Mouse (Mus musculus) lung, postnatal 0 days (tissue): ENCODE data around the gene Cemip2. TPM values are rescaled to one million over a fixed set of nuclear protein-coding genes. Genes with fewer than 3 reads are reported as not detected.

Experiments
- ATAC-seq: fragments of 200-750 bp; cut with Nextera tagmentation; 2 replicates; pipeline ENCODE4 v1.8.0; 2017; ENCODE audit warnings: moderate library complexity
- DNase-seq: peaks from one replicate; pipeline ENCODE4 v3.0.0-alpha.2; 2016; ENCODE audit warnings: low spot score
- H3K27ac ChIP-seq: fragments of 300-500 bp; sonication (generic); 2 replicates; pipeline ENCODE4 v1.5.1; 2014; ENCODE audit warnings: antibody characterized with exemption, mild to moderate bottlenecking, low read length, mixed read lengths
- H3K27me3 ChIP-seq: fragments of 300-500 bp; sonication (generic); replicated peaks from 2 replicates; pipeline ENCODE4 v1.6.1; 2014; ENCODE audit warnings: low read length, mixed read lengths; ENCODE audit not compliant: insufficient read depth
- H3K36me3 ChIP-seq: fragments of 300-500 bp; sonication (generic); 2 replicates; pipeline ENCODE4 v1.6.1; 2014; ENCODE audit warnings: low read length, mixed read lengths; ENCODE audit not compliant: insufficient read depth
- H3K4me1 ChIP-seq: fragments of 300-500 bp; sonication (generic); 2 replicates; pipeline ENCODE4 v1.6.1; 2014; ENCODE audit warnings: antibody characterized with exemption, low read depth, low read length, mixed read lengths; ENCODE audit not compliant: insufficient read depth
- H3K4me2 ChIP-seq: fragments of 300-500 bp; sonication (generic); replicated peaks from 2 replicates; pipeline ENCODE4 v1.6.1; 2014; ENCODE audit warnings: low read depth, mild to moderate bottlenecking, low read length, moderate library complexity, mixed read lengths
- H3K4me3 ChIP-seq: fragments of 300-500 bp; sonication (generic); 2 replicates; pipeline ENCODE4 v1.5.1; 2014; ENCODE audit warnings: low read depth, low read length
- H3K9ac ChIP-seq: fragments of 300-500 bp; sonication (generic); replicated peaks from 2 replicates; pipeline ENCODE4 v1.6.1; 2014; ENCODE audit warnings: low read depth, mild to moderate bottlenecking
- H3K9me3 ChIP-seq: fragments of 300-500 bp; sonication (generic); 2 replicates; pipeline ENCODE4 v1.6.1; 2016; ENCODE audit warnings: low read length, mixed read lengths
- CTCF ChIP-seq: IDR thresholded peaks from 2 replicates; pipeline ENCODE4 v1.5.1; 2016; ENCODE audit warnings: antibody characterized with exemption, mild to moderate bottlenecking
- EP300 ChIP-seq: IDR thresholded peaks from 2 replicates; pipeline ENCODE4 v1.6.1; 2016; ENCODE audit warnings: antibody characterized with exemption, mild to moderate bottlenecking, control low read depth
- WGBS: fragments of 180-500 bp; shearing (Covaris S2); extraction: QIAGEN DNeasy Blood & Tissue Kit; methylation state at CpG from one replicate; pipeline ENCODE4 v1.1.7; 2014; 5-methylcytosine and 5-hydroxymethylcytosine counted together
- polyA plus RNA-seq: library from polyadenylated mRNA; unstranded; fragments of >200 nt; fragmentation: Nextera tagmentation; extraction: Ambion mirVana; gene quantifications from 2 replicates; pipeline ENCODE4 v1.2.1, GENCODE M21; 2015

The Cemip2 gene
- polyA plus RNA-seq = 46.7 and 47.2 TPM in 2 replicates

DNA sequence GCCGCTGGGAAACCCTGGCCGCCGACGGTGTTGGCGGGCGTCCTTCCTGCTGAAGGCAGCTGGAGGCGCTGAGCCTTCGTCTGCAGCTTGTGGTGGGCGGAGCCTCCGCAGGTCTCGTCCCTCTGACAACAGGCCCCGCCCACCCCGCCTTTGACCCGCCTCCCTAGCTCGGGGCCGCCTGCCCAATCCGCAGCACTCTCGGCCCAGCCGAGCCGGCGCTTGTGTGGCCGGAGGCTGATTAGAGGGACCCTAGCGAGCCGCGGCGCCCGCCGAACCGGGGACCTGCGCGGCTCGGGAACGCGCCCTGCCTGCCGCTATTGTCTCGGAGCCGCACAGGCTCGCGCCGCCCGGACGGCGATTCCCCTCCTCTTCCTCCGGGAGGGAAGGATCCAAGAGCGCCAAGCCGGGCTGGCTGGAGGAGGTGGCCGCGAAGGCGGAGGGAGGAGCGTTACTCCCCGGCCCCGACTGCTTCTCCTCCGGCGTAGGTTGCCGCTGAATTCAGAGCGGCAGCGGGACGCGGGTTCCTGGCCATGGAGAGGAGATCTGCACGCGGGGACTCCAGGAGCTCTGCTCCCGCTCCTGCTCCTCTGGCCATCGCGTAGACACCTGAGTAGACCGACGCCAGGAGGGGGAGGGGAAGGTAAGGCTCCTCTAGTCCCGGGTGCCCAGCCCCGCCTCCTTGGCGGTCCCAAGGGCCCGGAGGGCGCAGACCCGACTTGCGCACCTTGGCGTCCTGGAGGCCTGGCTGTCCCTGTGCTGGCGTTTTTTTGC lies at the start of gene Cemip2:
TSS of gene Cemip2 (plus strand) at position 196 of the 771 bp plus-strand sequence.
- Histone ChIP-seq H3K9ac (peak within 1 kb of the TSS; percentile 74), H3K4me2 (peak within 1 kb of the TSS; percentile 76), H3K27me3 (no peaks in the 10 kb centered on the region), H3K27ac (peak within 1 kb of the TSS; percentile 88), H3K4me1 (peaks cover 13% of the 10 kb centered on the region), H3K4me3 (peak within 1 kb of the TSS; percentile 76), H3K36me3 (no peaks in the 10 kb centered on the region), H3K9me3 (no peaks in the 10 kb centered on the region)
- ATAC-seq (peak; percentile 95), DNase-seq (peak; percentile 97)
- under 1% methylated on average over 48 of the region's 75 CpGs for WGBS
- TF ChIP-seq CTCF (peak; percentile 80), EP300 (no peak)

DNA sequence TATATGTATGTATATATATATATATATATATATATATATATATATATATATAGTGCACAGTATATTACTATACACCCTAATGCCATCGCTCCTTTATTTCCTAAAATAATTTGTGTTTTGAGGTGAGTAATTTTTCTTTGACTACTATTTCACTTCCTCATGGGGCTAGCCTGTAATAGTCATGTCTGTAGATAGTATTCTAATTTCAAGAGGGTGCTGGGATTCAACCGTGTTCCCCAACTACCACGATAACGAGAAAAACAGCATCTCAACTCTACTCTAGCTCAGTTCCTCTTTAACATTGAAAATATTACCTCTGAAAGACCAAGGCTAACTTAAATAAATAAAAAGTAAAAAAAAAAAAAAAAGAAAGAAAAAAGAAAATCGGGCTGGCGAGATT lies 49.8 kb upstream of the Cemip2 start:
- H3K4me2 ChIP-seq = no peak overlapping the region
- no peaks in the 10 kb centered on the region for H3K9me3 ChIP-seq
- ATAC-seq (no peak), DNase-seq (no peak)
- TF ChIP-seq EP300 = no peak
- TF ChIP-seq CTCF = no peak
- H3K4me1 ChIP-seq = no peaks in the 10 kb centered on the region
- H3K36me3 ChIP-seq = no peaks in the 10 kb centered on the region
- H3K4me3 ChIP-seq = no peak overlapping the region
- 86% methylated on average over 6 of the region's 6 CpGs for WGBS
- H3K27me3 ChIP-seq = no peaks in the 10 kb centered on the region
- no peak overlapping the region for H3K9ac ChIP-seq
- no peak overlapping the region for H3K27ac ChIP-seq

DNA sequence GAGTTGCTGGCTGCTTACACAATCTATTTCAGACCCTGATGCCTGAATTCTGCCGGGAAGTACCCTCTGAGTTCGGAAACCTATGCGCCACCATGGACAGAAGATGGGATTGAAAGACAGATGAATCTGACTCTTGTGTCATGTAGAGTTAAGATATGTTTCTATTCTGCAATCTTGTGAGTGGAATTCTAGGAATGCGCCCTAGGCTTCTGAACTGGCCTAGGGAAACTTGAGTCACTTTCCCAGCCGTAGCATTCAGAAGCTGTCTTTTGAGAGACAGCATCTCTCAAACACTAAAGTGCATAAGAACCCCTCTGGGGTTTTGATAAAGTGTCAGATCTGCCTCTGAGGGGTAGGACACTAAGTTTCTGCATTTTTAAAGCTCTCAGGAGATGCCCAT lies 46.3 kb upstream of the Cemip2 start:
- H3K9me3 ChIP-seq = no peaks in the 10 kb centered on the region
- H3K27me3 ChIP-seq = no peaks in the 10 kb centered on the region
- WGBS = 77% methylated on average over 5 of the region's 5 CpGs
- no peak overlapping the region for H3K27ac ChIP-seq
- H3K4me2 ChIP-seq = no peak overlapping the region
- no peak overlapping the region for H3K4me3 ChIP-seq
- no peaks in the 10 kb centered on the region for H3K4me1 ChIP-seq
- DNase-seq (no peak), ATAC-seq (no peak)
- TF ChIP-seq EP300 (no peak), CTCF (no peak)
- no peak overlapping the region for H3K9ac ChIP-seq
- H3K36me3 ChIP-seq = no peaks in the 10 kb centered on the region

DNA sequence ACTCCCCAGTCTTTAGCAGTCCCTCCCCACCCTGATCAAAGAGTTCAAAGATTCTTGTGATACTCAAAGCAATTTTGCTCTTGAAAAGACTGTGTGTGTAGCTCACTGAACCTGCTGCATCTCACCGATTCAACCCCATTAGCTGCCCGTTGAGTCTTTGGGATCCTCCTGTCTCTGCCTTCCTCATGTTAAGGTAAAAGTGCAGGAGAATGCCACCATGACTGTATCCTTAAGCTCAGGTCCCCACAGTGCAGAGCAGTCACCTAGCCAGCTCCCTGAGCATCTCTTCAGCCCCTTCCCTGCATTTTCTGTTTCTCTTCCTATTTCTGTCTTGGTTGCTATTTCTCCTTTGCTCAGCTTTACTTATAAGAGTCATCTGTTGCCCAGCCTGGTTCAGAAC lies 45.0 kb upstream of the Cemip2 start:
- H3K36me3 ChIP-seq = no peaks in the 10 kb centered on the region
- no peaks in the 10 kb centered on the region for H3K9me3 ChIP-seq
- H3K9ac ChIP-seq = no peak overlapping the region
- H3K27me3 ChIP-seq = no peaks in the 10 kb centered on the region
- no peak overlapping the region for H3K4me3 ChIP-seq
- no peak for TF ChIP-seq EP300
- TF ChIP-seq CTCF = no peak
- H3K4me1 ChIP-seq = no peaks in the 10 kb centered on the region
- no peak overlapping the region for H3K27ac ChIP-seq
- ATAC-seq (no peak), DNase-seq (no peak)
- 96% methylated on average over 2 of the region's 2 CpGs for WGBS
- no peak overlapping the region for H3K4me2 ChIP-seq

DNA sequence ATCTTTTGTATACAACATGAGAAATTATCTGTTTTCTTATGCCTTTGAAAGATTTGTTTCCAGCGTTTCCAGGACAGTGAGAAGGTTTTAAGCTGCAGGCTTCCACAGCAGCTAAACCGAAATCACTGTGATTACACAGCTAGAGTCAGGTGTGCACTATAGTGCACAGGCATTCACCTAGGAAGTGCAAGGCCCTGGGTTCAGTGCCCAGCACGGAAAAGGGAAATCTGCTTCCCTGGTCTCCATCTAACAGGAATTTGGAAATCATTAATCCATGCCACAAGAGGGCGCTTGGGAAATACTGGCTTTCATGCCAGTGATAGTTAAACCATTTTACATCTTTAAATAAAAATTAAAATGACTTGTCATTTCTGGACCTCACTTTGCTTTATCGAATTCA lies 44.0 kb upstream of the Cemip2 start:
- Histone ChIP-seq H3K4me3 (no peak overlapping the region), H3K36me3 (no peaks in the 10 kb centered on the region), H3K4me2 (no peak overlapping the region), H3K4me1 (no peaks in the 10 kb centered on the region), H3K9ac (no peak overlapping the region), H3K9me3 (no peaks in the 10 kb centered on the region), H3K27ac (no peak overlapping the region), H3K27me3 (no peaks in the 10 kb centered on the region)
- TF ChIP-seq EP300 (no peak), CTCF (peak; percentile 70)
- peak; percentile 49 for DNase-seq
- WGBS = 29% methylated on average over 5 of the region's 5 CpGs
- ATAC-seq = no peak

DNA sequence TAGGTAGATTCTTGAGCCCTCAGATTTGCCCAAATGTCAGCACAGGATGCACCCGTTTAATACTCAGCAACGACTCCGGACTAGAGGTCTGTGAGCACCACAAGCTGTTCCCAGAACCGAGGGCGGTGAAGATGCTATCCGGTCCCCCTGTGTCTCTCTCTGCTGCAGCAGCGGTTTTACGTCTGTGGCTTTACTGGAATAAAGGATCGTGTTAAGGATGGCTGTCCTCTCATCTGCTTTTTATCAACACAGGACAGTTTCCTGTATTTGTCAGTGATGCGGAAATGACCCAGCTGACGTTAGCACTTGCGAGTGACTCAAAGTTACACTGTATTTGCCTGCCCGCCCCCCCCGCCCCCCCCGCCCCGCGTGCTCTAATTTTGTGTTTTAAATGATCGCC lies 40.7 kb upstream of the Cemip2 start:
- no peak for TF ChIP-seq CTCF
- TF ChIP-seq EP300 = no peak
- Histone ChIP-seq H3K9ac (no peak overlapping the region), H3K36me3 (no peaks in the 10 kb centered on the region), H3K4me1 (no peaks in the 10 kb centered on the region), H3K4me3 (no peak overlapping the region), H3K4me2 (peak overlapping the region; percentile 37), H3K9me3 (no peaks in the 10 kb centered on the region), H3K27me3 (no peaks in the 10 kb centered on the region), H3K27ac (peak overlapping the region; percentile 62; the same call in 1 of the 2 replicates)
- ATAC-seq = peak; percentile 81
- DNase-seq = peak; percentile 76
- 22% methylated on average over 18 of the region's 18 CpGs for WGBS
